In the genomic region with DNA sequence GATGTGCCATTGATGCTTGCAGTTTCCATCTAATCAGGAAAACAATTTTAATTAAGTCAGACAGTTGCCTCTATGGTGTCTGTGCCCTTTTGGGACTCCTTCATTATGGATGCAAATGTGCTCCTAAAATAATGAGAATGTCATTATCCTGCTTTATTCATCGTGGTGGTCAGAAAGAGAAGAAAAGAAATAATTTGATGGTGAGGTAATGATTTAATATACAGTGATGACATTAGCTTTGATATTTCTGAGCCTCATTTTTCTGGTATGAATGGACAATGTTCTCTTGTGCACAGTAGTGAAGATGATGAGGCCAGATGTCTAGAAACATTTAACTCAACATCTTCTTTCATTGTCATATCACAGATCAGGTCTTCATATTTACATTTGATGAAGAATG, we compare ENCODE assay signal across 24 mouse cellular contexts.
"Had no signal": no experiment of that assay in that cellular context is flagged by ENCODE, and none has a peak within 500 bp of the region (broad histone marks: within the 10 kb centered on the region; RNA-seq: fewer than 3 reads in every experiment).

No protein-coding gene starts in this region.

- H3K9me3 ChIP-seq: heart, embryonic 10.5 days; heart, embryonic 12.5 days; hindbrain, embryonic 10.5 days; hindbrain, embryonic 12.5 days; intestine, embryonic 15.5 days; limb, embryonic 13.5 days; limb, embryonic 15.5 days had no signal

- H3K36me3 ChIP-seq: heart, embryonic 10.5 days; heart, embryonic 12.5 days; hindbrain, embryonic 10.5 days; hindbrain, embryonic 12.5 days; intestine, embryonic 15.5 days; limb, embryonic 13.5 days; limb, embryonic 15.5 days had no signal

- H3K27ac ChIP-seq: gastrocnemius, adult 2 months; heart, embryonic 10.5 days; hindbrain, embryonic 10.5 days; hindbrain, embryonic 12.5 days; hindbrain, embryonic 14.5 days; intestine, embryonic 15.5 days; limb, embryonic 13.5 days; limb, embryonic 15.5 days had no signal

- H3K4me3 ChIP-seq: gastrocnemius, adult 2 months; heart, embryonic 10.5 days; heart, embryonic 12.5 days; hindbrain, embryonic 10.5 days; hindbrain, embryonic 12.5 days; intestine, embryonic 15.5 days; limb, embryonic 13.5 days; limb, embryonic 15.5 days had no signal

- H3K4me1 ChIP-seq: heart, embryonic 10.5 days; heart, embryonic 12.5 days; hindbrain, embryonic 10.5 days; hindbrain, embryonic 12.5 days; intestine, embryonic 15.5 days; limb, embryonic 13.5 days; limb, embryonic 15.5 days had no signal

- H3K27me3 ChIP-seq: heart, embryonic 12.5 days; hindbrain, embryonic 12.5 days; intestine, embryonic 15.5 days; limb, embryonic 13.5 days; limb, embryonic 15.5 days had no signal

- H3K4me2 ChIP-seq: heart, embryonic 12.5 days; hindbrain, embryonic 12.5 days; hindbrain, embryonic 14.5 days; intestine, embryonic 15.5 days; limb, embryonic 13.5 days; limb, embryonic 15.5 days had no signal

- H3K9ac ChIP-seq: heart, embryonic 12.5 days; hindbrain, embryonic 12.5 days; hindbrain, embryonic 14.5 days; intestine, embryonic 15.5 days; limb, embryonic 13.5 days; limb, embryonic 15.5 days had no signal

- ATAC-seq: hindbrain, embryonic 16.5 days; inflammation-experienced regulatory T-cells, adult 6 months; intestine, embryonic 15.5 days; intestine, postnatal 0 days had no signal

- DNase-seq: gastrocnemius, adult 2 months; gastrocnemius, postnatal 10 days; gastrocnemius, postnatal 25 days; heart, adult 18-20 months; heart, postnatal 10 days; heart, postnatal 4 days; kidney, adult 18-20 months; kidney, adult 8-10 months; kidney, postnatal 10 days; kidney, postnatal 25 days; layer of hippocampus, adult 9-11 months; layer of hippocampus, postnatal 36 days; left cerebral cortex, postnatal 4 days had no signal
